Mouse (Mus musculus): Measurements from ENCODE around the gene Them7. TPM values are rescaled to one million over a fixed set of nuclear protein-coding genes. Genes with fewer than 3 reads are reported as not detected.
A peak's percentile ranks its signal among the peaks of the same experiment; 100 is the strongest.

The Them7 gene
- total and polyA plus RNA-seq, 2 experiments from 2014 or later = 0.59 TPM; not detected in 1

DNA sequence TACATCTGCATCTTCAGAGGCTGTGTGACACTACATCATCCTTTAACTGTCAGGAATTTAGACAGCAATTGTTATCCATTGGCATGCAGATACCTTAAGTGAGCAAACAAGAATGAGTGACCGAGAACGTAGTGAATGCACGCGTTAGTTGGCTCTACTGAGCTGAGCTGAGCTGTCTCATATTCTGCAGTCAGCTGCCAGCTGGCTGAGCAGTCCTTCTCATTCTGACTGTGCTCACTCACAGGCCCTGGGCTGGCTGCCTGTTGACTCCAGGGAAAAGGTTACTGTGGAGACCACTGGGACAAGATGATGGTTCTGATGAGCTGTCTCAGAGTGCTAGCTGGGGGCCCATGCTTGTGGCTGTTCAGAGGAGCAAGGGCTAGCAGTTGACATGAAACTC is 184.4 kb downstream of the Them7 start:
- H3K4me2 ChIP-seq (ENCODE audit: low read depth, low read length) = no peak overlapping the region
- TF ChIP-seq EP300 (IDR thresholded peaks at IDR 0.05; ENCODE audit: low read depth) (no peak), CTCF (IDR thresholded peaks at IDR 0.05; ENCODE audit: low read depth) (no peak)
- 24% methylated on average over 4 of the region's 4 CpGs for WGBS
- no peaks in the 10 kb centered on the region for H3K9me3 ChIP-seq (replicated peaks; ENCODE audit: control insufficient read depth, low read length)
- DNase-seq (ENCODE audit: low spot score) (no peak), ATAC-seq (ENCODE audit: insufficient read depth, low read depth) (peak; percentile 58)
- no peak overlapping the region for H3K4me3 ChIP-seq (ENCODE audit: low read depth, low read length)
- H3K27me3 ChIP-seq (ENCODE audit: control insufficient read depth, insufficient read depth, low read length) = no peaks in the 10 kb centered on the region
- H3K9ac ChIP-seq (replicated peaks; ENCODE audit: low read depth, low read length) = no peak overlapping the region
- no peaks in the 10 kb centered on the region for H3K36me3 ChIP-seq (replicated peaks; ENCODE audit: control insufficient read depth, insufficient read depth, low read length)
- H3K4me1 ChIP-seq (ENCODE audit: control insufficient read depth, insufficient read depth) = no peaks in the 10 kb centered on the region
- no peak overlapping the region for H3K27ac ChIP-seq (ENCODE audit: low read depth)

DNA sequence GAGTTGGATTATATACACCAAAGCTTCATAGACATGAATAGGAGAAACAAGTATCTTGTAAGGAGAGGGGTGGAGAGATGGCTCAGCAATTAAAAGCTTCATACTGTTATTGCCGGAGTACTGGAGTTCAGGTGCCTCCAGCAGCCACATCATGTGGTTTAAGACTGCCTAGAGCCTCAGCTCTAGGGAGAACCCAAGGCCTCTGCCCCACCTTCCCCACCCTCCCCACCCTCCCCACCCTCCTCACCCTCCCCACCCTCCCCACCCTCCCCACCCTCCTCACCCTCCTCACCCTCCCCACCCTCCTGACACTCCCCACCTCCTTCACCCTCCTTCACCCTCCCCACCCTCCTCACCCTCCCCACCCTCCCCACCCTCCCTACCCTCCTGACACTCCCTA is 185.1 kb downstream of the Them7 start:
- Histone ChIP-seq H3K4me3 (ENCODE audit: low read depth, low read length) (no peak overlapping the region), H3K9ac (replicated peaks; ENCODE audit: low read depth, low read length) (no peak overlapping the region), H3K4me1 (ENCODE audit: control insufficient read depth, insufficient read depth) (no peaks in the 10 kb centered on the region), H3K36me3 (replicated peaks; ENCODE audit: control insufficient read depth, insufficient read depth, low read length) (no peaks in the 10 kb centered on the region), H3K27me3 (ENCODE audit: control insufficient read depth, insufficient read depth, low read length) (no peaks in the 10 kb centered on the region), H3K4me2 (ENCODE audit: low read depth, low read length) (no peak overlapping the region), H3K9me3 (replicated peaks; ENCODE audit: control insufficient read depth, low read length) (no peaks in the 10 kb centered on the region), H3K27ac (ENCODE audit: low read depth) (no peak overlapping the region)
- no peak for DNase-seq (ENCODE audit: low spot score)
- ATAC-seq (ENCODE audit: insufficient read depth, low read depth) = no peak
- WGBS = 94% methylated on average over 1 of the region's 1 CpGs
- TF ChIP-seq EP300 (IDR thresholded peaks at IDR 0.05; ENCODE audit: low read depth) (no peak), CTCF (IDR thresholded peaks at IDR 0.05; ENCODE audit: low read depth) (no peak)

DNA sequence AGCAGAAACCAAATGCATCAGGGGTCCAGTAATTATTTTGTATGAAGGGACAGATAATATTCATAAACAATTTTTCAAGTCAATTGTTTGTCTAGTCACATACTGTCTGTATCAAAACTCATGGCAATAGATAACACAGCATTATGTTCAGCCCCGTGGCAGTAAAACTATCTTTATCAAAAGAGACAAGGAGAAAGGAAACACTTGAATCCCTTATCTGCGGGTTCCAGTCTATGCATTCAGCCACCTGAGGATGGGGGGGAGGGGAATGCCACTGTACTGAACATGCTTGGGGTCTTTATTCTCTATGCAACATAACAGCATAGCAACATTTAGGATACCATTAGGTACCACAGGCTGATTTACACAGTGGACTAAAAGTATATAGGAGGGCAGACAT is 190.2 kb downstream of the Them7 start:
- no peak overlapping the region for H3K4me3 ChIP-seq (ENCODE audit: low read depth, low read length)
- no peaks in the 10 kb centered on the region for H3K27me3 ChIP-seq (ENCODE audit: control insufficient read depth, insufficient read depth, low read length)
- TF ChIP-seq EP300 (IDR thresholded peaks at IDR 0.05; ENCODE audit: low read depth) = no peak
- no peak for TF ChIP-seq CTCF (IDR thresholded peaks at IDR 0.05; ENCODE audit: low read depth)
- no peak overlapping the region for H3K4me2 ChIP-seq (ENCODE audit: low read depth, low read length)
- 24% methylated on average over 2 of the region's 2 CpGs for WGBS
- ATAC-seq (ENCODE audit: insufficient read depth, low read depth) = no peak
- no peak overlapping the region for H3K27ac ChIP-seq (ENCODE audit: low read depth)
- H3K36me3 ChIP-seq (replicated peaks; ENCODE audit: control insufficient read depth, insufficient read depth, low read length) = no peaks in the 10 kb centered on the region
- H3K4me1 ChIP-seq (ENCODE audit: control insufficient read depth, insufficient read depth) = no peaks in the 10 kb centered on the region
- no peak for DNase-seq (ENCODE audit: low spot score)
- H3K9me3 ChIP-seq (replicated peaks; ENCODE audit: control insufficient read depth, low read length) = no peaks in the 10 kb centered on the region
- no peak overlapping the region for H3K9ac ChIP-seq (replicated peaks; ENCODE audit: low read depth, low read length)

DNA sequence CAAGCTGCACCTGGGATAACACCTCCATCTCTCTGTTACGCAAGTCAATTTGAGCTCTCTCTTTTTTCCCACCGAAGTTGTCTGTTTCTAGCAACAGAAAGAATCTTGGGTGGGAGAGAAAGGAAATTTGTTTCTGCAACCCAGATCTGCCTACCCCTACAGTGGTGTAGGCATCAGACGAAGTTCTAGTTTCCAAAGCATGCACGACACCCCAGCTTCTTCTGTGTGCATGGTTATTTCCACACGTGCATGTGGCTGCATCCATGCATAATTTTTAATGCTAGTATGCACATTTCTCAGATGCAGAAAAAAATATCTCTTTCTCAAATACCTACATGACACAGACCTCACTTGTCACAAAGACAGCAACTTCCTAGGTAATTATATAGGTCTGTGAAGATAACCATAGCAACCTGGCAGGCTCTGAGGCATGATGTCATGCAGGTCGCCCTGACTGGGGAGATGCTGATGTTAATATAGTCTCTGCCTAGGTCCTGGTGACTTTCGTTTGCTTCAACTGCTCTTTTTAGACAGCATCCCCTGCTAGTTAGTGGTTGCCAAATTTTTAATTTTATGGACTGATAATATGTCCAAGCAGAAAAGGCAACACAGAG is 192.0 kb downstream of the Them7 start:
- TF ChIP-seq CTCF (IDR thresholded peaks at IDR 0.05; ENCODE audit: low read depth) (no peak), EP300 (IDR thresholded peaks at IDR 0.05; ENCODE audit: low read depth) (no peak)
- no peaks in the 10 kb centered on the region for H3K36me3 ChIP-seq (replicated peaks; ENCODE audit: control insufficient read depth, insufficient read depth, low read length)
- H3K4me1 ChIP-seq (ENCODE audit: control insufficient read depth, insufficient read depth) = no peaks in the 10 kb centered on the region
- WGBS = 63% methylated on average over 7 of the region's 7 CpGs
- ATAC-seq (ENCODE audit: insufficient read depth, low read depth) (no peak), DNase-seq (ENCODE audit: low spot score) (no peak)
- H3K9ac ChIP-seq (replicated peaks; ENCODE audit: low read depth, low read length) = no peak overlapping the region
- H3K27me3 ChIP-seq (ENCODE audit: control insufficient read depth, insufficient read depth, low read length) = no peaks in the 10 kb centered on the region
- no peak overlapping the region for H3K4me3 ChIP-seq (ENCODE audit: low read depth, low read length)
- no peaks in the 10 kb centered on the region for H3K9me3 ChIP-seq (replicated peaks; ENCODE audit: control insufficient read depth, low read length)
- no peak overlapping the region for H3K27ac ChIP-seq (ENCODE audit: low read depth)
- no peak overlapping the region for H3K4me2 ChIP-seq (ENCODE audit: low read depth, low read length)

- Histone ChIP-seq H3K4me3 (ENCODE audit: low read depth, low read length) (no peak overlapping the region), H3K27ac (ENCODE audit: low read depth) (no peak overlapping the region), H3K9me3 (replicated peaks; ENCODE audit: control insufficient read depth, low read length) (no peaks in the 10 kb centered on the region), H3K9ac (replicated peaks; ENCODE audit: low read depth, low read length) (no peak overlapping the region), H3K27me3 (ENCODE audit: control insufficient read depth, insufficient read depth, low read length) (no peaks in the 10 kb centered on the region), H3K4me1 (ENCODE audit: control insufficient read depth, insufficient read depth) (no peaks in the 10 kb centered on the region), H3K4me2 (ENCODE audit: low read depth, low read length) (no peak overlapping the region), H3K36me3 (replicated peaks; ENCODE audit: control insufficient read depth, insufficient read depth, low read length) (no peaks in the 10 kb centered on the region)
- no peak for ATAC-seq (ENCODE audit: insufficient read depth, low read depth)
- 49% methylated on average over 8 of the region's 8 CpGs for whole genome bisulfite sequencing
- no peak for DNase-seq (ENCODE audit: low spot score)
- TF ChIP-seq EP300 (IDR thresholded peaks at IDR 0.05; ENCODE audit: low read depth) (no peak), CTCF (IDR thresholded peaks at IDR 0.05; ENCODE audit: low read depth) (no peak)
These were observed 192.7 kb downstream of the Them7 start for GRCm38 (mm10) chr2:105416660-105417348.

- Histone ChIP-seq H3K9ac (replicated peaks; ENCODE audit: low read depth, low read length) (no peak overlapping the region), H3K9me3 (replicated peaks; ENCODE audit: control insufficient read depth, low read length) (no peaks in the 10 kb centered on the region), H3K36me3 (replicated peaks; ENCODE audit: control insufficient read depth, insufficient read depth, low read length) (no peaks in the 10 kb centered on the region), H3K27ac (ENCODE audit: low read depth) (no peak overlapping the region), H3K4me3 (ENCODE audit: low read depth, low read length) (no peak overlapping the region), H3K4me2 (ENCODE audit: low read depth, low read length) (no peak overlapping the region), H3K4me1 (ENCODE audit: control insufficient read depth, insufficient read depth) (no peaks in the 10 kb centered on the region), H3K27me3 (ENCODE audit: control insufficient read depth, insufficient read depth, low read length) (no peaks in the 10 kb centered on the region)
- no peak for DNase-seq (ENCODE audit: low spot score)
- 73% methylated on average over 5 of the region's 5 CpGs for WGBS
- no peak for TF ChIP-seq CTCF (IDR thresholded peaks at IDR 0.05; ENCODE audit: low read depth)
- no peak for TF ChIP-seq EP300 (IDR thresholded peaks at IDR 0.05; ENCODE audit: low read depth)
- no peak for ATAC-seq (ENCODE audit: insufficient read depth, low read depth)
These were observed 193.5 kb downstream of the Them7 start for GRCm38 (mm10) chr2:105417663-105418062.

Data from heart, postnatal 0 days (tissue).